Mouse (Mus musculus) retina, postnatal 1 day (tissue): ENCODE data around the gene Dctn2.

Experiments
- DNase-seq: peaks from one replicate; pipeline ENCODE4 v3.0.0-alpha.2; 2012

Gene Dctn2

DNA sequence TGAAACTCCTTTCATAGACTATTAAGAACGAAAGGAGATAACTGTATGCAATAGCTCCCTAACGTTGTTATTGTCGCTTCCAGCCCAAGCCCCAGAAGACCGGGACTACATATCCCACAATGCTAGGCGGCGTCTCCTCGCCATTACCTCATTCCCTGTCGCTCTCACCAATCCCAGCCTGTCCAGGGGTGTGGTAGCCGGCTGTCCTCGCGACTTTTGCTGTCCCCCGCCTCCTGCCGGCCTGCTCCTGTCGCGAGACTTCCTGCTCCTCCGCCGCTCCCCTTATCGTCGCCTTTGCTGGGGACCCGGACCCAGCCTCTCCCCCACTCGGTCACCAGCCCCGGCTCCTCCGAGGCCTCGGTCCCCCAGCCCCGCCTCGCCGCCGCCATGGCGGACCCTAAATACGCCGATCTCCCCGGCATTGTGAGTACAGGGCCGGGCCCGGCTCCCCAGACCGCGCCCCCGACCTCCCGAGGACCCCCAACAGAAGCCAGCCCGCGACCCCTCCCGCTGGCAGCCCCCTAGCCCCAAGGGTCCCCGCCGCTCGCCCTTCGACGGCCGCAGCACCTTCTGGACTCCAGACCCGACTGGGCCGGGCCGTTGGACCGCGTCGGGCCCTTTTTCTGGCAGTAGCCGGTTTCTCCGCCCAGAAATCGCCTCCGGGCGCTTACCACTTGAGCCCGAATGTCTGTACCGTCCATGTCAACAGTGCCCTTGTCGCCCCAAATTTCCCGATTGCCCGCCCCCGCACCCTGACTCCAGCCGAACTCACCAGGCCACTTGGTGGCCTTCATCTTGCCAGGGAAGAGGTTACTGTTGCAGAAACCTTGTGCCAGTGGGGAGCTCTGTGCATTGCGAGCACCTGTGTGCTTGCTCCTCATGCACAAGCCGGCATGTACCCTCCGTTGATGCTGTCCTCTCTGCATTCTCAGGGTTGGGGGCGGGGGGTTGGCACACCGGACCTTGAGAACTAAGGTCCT, at the start of gene Dctn2:
Dctn2 (plus strand) TSS at position 257 of the 980 bp plus-strand sequence.
- peak; percentile 98 for DNase-seq

DNA sequence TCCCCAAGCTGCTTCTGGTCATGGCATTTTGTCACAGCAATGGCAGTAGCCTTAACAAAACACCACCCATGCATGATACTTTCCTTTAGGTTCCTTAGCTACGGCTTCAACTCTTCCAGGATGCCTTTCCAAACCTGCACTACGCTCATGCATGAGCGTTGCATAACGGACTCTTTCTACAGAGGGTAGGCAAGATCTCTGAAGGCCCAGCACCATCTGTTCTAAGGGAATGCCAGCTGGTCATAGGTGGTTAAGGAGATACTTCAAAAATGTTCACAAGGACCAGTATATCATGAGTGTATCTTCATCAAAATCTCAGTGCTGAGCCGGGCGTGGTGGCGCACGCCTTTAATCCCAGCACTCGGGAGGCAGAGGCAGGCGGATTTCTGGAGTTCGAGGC, 49.7 kb upstream of the Dctn2 start:
- DNase-seq: no peak

DNA sequence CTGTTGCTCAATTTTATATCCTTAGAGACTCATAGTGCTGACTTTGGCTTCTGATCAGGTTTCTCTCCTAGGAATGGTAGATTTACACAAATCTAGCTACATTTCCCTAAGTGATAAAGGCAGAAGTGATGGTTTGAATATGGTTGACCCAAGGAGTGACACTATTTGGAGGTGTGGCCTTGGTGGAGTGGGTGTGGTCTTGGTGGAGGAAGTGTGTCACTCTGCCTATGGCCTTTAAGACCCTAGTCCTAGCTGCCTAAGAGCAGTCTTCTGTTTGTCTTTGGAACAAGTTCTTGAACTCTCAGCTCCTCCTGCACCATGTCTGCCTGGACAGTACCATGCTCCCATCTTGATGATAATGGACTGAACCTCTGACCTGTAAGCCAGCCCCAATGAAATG, 49.0 kb upstream of the Dctn2 start:
- DNase-seq: no peak

DNA sequence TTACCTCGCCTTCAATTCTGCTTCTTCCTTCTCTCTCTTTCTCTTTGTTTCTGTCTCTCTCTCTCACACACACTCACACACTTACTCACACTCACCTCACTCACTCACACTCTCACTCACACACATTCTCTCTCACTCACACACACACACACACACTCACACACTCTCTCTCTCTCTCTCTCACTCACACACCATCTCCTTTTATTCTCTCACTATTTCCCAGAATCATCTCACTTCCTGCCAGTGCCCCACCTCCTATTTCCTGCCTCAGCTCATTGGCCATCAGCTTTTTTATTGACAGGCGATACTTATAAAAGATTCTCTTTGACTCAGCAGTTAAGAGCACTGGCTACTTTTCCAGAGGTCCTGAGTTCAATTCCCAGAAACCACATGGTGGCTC, 47.8 kb upstream of the Dctn2 start:
- no peak for DNase-seq

DNA sequence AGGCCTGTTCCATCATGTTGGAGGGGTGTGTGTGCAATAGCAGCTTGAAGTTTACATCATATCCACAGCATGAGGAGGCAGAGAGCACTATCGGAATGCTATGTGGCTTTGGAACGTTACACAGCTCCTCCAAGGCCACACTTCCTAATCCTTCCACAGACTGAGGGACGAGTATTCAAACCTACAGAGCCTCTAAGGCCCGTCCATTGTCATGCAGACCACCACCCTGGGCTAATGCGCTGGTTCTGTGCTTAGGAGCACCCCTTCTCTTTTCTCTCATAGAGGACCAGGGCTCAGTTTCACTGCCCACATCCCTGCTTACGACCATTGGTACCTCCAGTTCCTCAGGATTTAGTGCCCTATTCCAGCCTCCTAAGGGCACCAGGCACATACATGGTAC, 41.0 kb upstream of the Dctn2 start:
- DNase-seq: no peak

DNA sequence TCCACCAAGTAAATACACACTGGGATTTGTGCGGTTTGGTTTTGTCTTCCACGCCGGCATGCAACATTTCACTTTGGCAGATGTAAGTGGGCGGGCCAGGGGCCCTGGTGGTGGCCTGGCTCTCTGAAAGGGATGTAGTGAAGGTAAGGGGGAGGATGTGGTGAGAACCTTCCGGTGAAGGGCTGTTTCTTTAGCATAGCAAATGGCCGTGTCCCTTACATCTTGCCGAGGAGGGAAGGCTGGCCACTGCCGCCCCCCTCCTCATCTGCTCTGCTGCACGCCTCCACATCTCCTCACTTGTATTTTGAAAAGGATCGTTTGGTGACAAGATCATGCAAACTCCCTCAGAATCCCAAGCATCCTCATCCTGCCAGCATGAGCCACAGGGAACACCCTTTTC, 40.4 kb upstream of the Dctn2 start:
- DNase-seq: no peak

DNA sequence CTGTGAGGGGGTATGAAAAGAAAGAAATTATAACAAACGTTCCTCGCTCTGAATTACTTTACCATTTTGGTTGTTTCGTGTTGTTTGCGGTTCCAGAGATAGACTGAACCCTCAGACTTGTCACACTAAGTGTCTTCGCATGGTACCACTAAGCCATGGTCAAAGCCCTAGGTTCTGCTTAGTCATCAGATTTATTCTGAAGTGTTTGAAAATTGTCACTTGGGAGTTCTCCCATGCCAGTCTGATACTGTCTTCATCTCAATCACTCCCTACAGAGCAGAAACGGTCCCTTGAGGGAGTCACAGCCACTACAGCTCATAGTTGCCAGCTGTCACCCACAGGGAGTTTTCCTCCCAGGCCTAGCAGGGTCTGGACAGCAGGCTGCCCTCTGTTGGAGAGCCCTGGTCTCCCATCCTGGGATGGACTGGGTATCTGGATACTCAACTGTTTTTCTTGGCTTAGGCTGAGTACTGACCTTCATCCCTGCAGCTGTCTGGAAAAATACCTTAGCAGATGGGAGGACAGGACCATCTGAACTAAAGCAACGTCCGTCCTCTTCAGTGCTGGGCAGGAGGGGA, 39.8 kb upstream of the Dctn2 start:
- peak; percentile 55 for DNase-seq

DNA sequence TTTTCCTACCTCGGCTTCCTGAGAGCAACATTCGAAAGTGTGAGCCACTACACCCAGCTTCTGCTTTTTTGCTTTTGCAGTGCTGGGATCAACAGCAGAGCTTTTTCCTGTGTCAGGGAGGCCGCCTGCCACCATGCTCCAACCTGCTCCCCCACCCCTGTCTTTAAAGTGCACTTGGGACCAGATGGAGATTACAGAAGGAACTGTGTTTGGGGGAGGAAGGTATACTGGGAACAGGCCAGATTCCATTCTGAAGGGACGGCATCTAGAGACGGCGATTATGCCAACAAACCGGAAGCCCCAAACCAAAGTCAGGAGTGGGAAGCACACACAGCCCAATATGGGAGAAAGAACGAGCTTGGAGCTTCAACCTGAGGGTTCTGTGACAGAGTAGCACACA, 39.0 kb upstream of the Dctn2 start:
- DNase-seq: no peak

DNA sequence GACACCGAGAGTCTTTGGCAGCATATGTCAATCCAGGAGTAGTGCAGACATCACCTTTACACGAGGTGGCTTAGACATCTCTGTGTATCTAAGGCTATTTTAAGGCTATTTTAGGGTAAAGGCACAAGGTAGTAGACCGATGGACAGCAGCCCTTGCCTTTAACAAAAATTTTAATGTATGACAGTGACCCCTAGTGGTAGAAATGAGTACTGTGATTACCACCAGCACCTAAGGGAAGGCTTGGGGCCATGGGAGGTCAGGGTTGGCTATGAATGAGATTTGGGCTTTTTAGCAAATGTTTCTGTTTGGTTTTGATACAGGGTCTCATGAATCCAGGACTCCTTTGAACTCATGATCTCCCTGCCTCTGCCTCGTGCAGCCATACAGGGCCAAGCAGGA, 37.3 kb upstream of the Dctn2 start:
- DNase-seq: peak; percentile 79

DNA sequence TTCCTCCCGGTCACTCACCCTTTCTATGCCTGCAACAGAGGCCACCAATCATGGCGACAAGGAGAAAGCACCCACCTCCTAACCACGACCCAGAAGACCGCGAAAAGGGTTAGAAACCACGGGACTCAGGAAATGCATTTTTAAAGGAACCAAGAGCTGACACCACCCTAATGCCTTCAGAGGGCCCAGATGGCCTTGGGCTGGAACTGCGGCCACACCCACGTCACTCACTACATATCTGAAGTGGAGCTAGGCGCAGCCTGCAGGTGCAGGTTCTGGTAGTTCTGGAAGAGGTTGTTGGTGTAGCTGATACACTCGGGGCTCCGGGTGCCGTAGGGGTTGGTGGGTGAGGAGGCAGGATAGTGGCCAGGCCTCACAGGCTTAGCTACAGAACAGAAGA, 35.5 kb upstream of the Dctn2 start:
- no peak for DNase-seq

DNA sequence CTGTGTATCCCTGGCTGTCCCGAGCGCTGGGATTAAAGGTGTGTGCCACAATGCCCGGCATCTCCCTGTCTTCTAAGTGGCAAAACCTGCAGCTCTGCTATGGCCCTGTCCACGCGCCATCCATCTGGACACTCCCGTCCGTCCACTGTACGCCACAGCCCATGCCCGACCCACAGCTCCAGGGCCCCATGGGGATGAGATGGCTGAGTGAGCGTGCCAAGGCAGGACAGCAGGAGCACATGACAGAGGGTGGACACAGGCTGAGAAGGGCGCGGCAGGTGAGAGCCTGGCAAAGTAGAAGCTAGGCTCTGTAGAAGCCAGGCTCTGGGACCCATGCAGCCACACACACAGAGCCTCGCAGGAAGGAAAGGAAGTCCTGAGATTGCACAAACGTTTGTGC, 34.4 kb upstream of the Dctn2 start:
- no peak for DNase-seq

DNA sequence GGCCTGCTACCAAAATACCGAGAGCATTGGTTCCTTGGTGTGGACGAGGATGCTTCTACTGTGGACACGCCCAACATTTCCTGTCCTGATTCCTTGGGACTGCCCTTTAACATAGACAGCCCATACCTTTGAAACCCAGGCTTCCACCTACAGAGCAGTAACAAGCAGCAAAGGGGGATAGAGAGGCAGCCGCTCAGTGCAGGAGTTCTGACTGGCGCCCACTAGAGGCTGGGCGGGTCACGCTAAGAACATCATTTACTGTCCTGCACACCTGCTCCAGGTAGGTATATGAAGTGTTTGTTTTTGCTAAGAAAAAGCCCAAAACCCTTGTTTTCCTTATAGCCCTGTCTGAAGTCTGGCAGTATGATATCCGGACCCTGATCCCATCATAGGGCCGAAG, 33.0 kb upstream of the Dctn2 start:
- DNase-seq: no peak

DNA sequence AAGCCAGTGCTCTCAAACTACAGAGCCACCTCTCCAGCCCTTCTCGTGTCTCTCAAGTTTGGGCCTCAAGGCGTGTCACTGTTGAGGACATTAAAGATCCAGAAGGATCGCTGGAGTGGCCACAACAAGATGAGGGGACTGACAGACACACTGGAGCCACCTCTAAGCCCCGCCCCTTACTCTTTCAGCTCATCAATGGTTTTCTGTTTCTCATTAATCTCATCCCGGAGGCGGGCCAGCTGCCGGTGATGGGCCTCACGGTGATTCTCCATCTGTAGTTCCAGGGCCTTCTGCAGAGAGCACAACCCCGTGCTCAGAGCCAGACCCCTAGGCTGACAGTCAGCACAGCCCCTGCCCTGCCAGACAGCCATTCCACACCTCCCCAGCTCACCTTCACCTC, 29.6 kb upstream of the Dctn2 start:
- DNase-seq: peak; percentile 38

DNA sequence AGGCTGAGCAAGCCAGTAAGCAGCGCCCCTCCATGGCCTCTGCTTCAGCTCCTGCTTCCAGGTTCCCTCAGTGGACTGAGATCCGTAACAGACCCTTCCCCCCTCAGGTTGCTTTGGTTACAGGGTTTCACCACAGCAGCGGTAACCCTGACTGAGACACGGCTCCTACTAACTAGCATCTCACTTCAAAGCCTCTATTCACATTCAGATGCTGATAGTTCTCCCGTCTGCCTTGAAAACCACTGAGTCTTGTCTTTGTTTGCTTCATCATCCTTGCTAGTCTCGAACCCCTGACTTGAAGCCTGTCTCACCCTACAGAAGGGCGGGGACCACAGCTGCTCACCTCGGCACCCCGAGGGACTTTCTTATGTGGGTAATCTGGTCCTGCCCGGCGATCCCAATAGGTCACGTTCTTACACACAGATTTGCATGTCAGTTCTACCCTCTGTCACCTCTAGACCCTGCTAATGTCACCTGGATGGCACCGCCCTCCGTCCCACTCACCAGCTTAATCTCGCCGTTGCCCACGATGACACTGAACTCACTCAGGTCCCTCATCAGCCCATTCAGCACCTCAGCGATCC, 27.8 kb upstream of the Dctn2 start:
- no peak for DNase-seq

DNA sequence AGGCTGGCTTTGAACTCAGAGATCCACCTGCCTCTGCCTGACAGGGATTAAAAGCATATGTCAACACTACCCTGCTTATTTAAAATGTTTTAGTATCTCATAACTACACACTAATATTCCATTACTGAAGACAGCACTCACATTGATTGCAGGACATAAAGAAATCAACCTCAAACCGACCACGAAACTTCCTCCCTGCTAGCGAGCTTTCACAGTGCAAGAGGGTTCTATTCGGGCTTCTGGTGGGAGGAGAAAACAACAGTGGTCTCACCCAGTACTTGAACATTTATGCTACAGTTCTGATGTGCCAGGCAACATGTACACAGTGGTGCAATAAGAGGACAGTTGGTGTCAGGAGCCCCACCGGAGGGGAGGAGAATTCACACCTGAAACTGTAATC, 15.4 kb upstream of the Dctn2 start:
- DNase-seq: no peak

DNA sequence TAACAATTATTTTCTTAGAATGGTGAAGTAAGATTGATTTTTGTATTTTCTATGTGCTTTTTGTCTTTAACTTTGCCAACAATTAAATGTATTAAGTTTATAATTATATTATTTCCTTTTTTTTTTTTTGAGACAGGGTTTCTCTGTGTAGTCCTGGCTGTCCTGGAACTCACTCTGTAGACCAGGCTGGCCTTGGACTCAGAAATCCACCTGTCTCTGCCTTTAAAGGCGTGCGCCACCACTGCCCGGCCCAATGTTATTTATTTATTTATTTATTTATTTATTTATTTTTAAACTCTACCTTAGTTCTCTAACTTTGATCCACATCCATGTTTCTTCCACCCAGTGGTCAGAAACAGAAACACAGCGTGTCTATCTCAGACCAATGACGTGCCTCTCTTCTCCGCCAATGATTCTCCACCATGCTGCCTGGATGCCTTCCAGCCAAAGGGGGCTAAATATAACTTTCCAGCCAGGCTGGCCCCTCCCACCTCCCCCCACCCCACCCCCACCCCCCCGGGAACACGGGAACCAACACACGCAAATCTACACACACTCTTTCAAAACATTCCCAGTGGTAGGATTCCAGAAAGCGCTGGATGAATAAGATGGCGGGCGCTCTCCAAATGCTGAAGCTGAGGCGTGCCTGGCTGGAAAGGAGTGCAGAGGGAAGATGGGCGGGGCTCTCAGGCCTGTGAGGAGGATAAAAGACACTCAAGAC, 10.4 kb upstream of the Dctn2 start:
- peak; percentile 78 for DNase-seq

DNA sequence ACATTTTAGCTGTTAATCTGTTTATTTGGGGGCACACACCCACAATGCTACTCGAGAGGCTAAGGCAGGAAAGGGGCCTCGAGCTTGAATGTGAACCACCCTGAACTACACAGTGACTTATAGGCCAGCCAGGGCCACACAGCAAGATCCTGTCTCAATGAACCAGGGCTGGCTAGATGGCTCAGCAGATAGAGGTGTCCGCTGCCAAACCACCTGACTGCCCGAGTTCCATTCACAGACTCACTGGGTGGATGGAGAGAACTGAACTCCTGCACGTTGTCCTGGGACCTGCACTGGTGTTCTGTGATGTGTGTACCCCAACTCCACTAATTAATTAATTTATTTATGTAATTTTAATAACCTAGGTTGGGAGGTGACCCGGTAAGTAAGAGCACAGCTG, 8.4 kb upstream of the Dctn2 start:
- DNase-seq: no peak

DNA sequence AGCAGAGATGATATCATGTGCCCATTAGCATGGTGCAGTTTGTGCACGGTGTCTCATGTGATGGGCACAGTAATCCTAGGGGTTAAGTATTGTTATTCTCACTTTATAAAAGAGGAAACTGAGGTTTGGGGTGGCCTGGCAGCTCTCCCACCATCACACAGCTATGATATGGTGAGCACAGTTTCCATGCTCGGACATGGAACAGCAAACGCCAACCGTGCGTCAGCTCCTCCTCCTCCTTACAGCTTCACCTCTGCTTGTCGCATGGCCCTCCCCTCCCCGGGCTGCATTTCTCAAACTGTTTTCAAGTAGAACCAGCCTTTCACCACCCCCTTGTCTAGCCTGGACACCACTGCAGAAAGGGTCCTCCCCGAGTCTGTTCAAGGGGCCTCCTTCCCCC, 7.7 kb upstream of the Dctn2 start:
- DNase-seq: no peak

DNA sequence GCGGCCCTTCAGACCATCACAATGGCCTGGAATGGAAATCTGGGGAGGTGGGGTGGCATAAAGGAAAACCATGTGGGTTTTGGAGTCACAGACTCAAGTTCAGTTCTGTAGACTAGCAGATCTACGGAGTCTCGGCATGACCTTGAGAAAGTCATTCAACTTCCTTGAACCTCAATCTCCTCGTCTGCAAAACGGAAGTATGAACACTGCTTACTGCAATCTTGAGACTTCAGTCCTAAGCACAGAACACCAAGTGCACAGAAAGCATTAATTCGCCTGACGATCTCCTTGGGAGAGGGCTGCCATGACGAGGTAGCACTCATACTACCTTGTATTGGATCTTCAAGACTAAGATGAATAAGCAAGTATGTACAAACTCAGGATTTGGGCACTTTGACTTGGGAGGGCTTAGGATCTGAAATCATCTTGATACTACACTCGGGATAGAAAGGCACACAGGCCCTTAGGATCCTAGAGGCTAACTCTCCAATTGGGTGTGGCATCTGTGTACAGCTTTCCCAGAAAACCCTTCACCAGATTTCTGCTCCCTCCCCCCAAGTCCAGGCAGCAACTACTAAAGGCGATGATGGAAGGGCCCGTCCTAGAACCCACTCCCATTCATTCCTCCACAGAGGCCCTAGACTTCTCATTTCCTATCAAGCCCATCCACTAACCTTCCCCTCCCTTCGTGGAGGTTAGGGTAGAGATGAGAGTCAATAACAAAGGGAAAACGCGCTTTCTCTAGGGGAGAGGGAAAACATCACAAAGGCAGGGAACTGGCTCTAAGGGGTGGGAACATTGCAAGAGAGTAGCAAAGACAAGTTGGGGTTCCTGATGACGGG, 4.2 kb upstream of the Dctn2 start:
- DNase-seq: no peak

DNA sequence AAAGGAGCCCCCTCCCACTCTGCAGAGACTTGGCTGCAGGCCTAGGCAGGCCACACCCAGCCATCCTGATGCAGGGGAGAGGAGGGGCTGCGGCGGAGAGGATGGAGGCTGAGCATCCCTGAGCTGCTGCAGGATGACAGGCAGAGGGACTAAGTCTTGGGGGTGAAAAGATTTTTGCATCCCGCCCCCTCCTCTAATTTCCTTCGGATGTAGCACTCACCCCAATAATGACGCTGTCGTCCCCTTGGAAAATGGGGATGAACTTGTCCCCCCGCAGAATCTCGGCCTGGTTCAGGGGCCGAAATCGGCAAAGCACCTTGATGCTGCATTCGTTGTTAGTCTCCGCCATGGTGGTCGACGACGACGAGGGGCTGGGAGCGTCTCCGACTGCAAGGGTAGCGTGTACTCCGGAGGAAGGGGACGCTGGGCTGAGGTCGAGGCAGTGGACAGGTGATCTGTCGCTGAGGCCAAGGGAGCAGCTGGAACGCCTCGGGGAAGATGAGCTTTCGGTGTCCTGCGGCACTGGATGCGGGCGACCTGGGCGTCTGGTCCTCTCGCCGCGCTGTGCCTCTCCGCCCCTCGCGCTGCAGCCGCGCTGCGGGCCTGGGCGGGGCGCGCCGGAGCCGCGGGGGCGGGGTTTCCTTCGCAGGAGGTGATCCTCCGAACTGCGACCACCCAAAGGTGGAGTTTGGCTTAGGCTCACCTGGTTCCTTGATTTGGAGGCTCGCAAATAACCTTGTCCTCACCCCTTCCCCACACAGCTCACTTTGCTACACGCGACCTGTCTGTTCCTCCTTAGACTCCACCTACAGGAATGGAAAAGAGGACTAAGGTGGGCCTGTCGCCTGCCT, 3.4 kb upstream of the Dctn2 start, which contains the start of gene Kif5a:
Kif5a (minus strand) TSS at position 801 of the 851 bp plus-strand sequence.
- peak; percentile 61 for DNase-seq

DNA sequence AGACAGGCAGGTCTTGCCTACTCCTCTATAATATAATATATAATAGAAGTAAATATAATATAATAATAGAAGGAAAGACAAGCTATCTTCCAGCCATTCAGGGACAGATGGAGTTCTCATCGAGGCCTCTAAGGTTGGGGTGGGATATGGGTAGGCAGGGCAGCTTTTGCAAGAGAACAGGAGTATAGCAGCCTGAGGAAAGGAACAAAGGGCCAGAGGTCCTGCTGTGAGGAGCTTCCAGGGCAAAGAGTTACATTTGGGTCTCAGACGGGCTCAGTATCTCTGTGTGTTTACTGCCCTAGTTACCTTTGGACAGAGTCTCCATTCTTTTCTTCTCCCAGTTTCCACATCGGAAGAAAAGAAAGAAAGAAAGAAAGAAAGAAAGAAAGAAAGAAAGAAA, 2.5 kb upstream of the Dctn2 start:
- DNase-seq: no peak
